Mouse (Mus musculus): Measurements from ENCODE around the gene Abcd3.

Abcd3 gene

GRCm38 (mm10) chr3:121737453-121737852 is 77.6 kb downstream of the Abcd3 start:
- no peak for DNase-seq

- peak; percentile 80 for DNase-seq
Observed at GRCm38 (mm10) chr3:121736025-121736744, 78.9 kb downstream of the Abcd3 start.

DNA sequence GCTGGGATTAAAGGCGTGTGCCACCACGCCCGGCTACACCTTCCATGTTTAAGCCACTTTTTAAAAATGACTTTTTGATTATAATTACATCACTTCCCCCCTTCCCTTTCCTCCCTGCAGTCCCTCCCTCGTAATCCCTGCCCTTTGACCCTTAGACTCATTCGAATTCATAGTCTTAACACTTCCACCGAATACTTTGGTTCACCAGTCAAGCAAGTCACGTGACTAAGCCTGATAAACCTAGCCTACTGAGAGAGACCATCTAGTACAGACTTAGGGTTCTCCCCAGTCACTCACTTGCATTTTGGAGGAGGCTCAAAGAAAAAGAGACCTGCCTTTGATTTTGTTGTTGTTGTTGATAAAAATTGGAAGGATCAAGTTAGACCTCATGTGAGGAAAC is 79.6 kb downstream of the Abcd3 start:
- no peak for DNase-seq

GRCm38 (mm10) chr3:121729678-121730077 is 85.4 kb downstream of the Abcd3 start:
- DNase-seq = no peak

DNA sequence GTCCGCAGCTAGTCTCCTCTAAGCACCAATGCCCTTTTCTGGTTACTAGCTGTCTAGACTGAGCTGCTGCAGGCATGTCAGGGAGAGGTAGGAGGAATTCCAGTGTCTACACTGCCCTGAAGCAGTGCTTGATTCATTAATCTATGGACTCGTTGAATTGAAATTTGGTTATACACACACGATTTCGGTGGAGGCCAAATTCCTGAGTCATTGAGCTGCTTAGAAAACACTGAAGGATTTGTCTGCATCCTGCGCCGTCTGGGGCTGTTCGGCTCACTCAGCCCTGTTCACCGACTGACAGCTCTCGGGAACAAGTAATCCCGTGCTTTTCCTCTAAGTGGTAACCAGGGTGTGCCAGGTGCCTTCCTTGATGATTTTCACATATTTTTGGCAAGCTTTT is 89.5 kb downstream of the Abcd3 start:
- DNase-seq = no peak

DNA sequence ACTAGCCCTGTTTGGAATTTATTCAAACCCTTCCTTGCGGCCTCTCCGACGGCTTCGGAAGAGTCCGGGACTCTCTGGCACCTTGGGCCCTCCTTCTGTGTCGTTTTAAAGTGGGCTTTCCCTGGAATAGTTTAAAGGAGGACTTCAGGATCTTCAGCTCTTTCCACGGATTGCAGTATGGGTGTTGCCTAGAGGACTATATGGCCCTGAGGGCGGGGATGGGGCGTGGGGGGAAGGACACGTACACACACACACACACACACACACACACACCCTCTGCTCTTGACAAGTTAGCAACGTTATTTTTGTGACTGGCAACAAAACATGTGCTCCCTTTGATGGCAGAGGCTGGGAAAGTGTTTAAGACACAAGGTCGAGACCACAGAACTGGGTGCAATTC is 90.5 kb downstream of the Abcd3 start:
- DNase-seq = no peak

DNA sequence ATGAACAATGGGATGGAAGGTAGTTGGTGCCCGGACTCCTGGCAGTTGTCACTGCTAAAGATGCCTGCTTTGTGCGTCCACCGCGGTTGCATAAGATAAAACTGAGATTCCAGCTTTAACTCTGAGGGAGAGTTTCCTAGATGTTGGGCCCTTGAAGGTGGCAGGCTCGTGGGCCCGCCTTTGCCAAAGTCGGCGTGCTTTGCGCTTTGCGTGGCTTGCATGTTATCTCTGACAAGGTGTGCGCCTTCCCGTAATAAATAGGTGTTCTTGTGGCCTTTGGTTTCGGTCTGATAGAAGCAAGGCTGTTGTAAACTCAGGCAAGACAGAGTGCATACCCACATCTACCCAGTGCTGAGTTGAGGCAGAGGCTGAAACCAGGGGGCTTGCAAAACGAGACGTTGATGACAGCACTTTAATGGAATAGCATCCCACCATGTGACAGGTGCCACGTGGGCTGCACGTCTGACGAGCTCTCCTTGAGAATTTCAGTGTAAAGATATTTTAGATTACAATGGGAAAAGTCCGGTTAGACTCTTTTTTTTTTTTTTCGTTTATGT is 91.1 kb downstream of the Abcd3 start:
- peak; percentile 42 for DNase-seq

DNA sequence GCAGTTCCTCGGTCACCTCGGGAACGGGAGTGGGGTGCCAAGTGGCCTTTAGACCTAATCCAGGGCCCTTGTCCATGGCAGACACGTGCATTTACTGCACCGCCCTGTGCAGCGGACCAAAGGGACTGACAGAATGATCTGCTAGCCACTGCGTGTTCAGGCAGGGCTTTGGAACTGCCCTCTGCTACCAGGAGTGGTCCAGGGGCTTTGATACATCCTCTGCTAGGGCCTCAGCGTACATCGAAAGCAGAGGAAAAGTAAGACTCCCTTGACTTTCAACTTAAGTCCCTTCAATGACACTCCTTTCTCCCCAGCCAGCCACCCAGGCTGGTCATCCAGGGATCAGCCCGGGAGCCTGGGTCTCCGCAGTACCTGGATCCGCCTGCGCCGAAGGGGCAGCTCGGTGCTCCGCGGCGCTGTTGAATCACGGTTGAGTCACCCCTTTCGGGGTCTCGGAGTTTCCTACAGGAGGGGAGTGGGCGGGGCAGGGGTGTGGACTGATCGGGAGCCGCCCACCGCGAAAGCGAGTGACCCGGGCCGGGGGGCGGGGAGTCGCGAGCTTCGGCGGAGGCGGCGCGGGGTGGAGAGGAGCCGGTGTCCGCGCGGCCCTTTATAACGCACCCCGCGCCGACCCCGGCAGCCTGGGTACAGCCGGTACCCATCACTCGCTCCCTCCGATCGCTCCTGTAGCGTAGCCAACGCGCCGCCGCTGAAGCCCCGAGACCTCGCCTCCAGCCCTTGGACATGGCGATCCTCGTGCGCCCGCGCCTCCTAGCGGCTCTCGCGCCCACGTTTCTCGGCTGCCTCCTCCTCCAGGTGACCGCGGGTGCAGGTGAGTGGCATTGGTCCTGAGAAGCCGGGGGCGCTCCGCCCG is 91.9 kb downstream of the Abcd3 start, which contains the start of gene F3:
F3 (plus strand) TSS at position 567 of the 874 bp plus-strand sequence.
- DNase-seq = peak; percentile 73

DNA sequence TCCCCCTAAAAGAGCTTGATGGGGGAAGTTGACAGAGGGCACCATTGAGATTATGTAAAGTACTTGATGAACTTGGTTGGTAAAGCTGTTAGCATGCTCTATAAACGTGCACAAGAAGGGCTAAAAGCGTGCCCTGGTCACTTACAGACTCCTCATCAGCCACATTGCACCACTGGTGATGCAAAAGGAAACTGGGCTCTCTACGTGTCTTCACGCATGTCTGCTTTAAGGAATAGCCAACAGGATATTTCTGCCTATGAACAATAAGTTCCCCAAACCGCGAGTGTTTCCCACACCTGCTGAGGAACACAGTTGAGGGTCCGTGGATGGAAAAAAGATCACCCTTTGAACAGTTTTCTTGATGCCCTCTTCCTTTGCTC is 93.4 kb downstream of the Abcd3 start:
- no peak for DNase-seq

GRCm38 (mm10) chr3:121720801-121721690 is 94.1 kb downstream of the Abcd3 start:
- DNase-seq = no peak

GRCm38 (mm10) chr3:121719701-121720100 is 95.4 kb downstream of the Abcd3 start:
- no peak for DNase-seq

GRCm38 (mm10) chr3:121718679-121719078 is 96.4 kb downstream of the Abcd3 start:
- DNase-seq = no peak

GRCm38 (mm10) chr3:121716480-121716879 is 98.6 kb downstream of the Abcd3 start:
- no peak for DNase-seq

DNA sequence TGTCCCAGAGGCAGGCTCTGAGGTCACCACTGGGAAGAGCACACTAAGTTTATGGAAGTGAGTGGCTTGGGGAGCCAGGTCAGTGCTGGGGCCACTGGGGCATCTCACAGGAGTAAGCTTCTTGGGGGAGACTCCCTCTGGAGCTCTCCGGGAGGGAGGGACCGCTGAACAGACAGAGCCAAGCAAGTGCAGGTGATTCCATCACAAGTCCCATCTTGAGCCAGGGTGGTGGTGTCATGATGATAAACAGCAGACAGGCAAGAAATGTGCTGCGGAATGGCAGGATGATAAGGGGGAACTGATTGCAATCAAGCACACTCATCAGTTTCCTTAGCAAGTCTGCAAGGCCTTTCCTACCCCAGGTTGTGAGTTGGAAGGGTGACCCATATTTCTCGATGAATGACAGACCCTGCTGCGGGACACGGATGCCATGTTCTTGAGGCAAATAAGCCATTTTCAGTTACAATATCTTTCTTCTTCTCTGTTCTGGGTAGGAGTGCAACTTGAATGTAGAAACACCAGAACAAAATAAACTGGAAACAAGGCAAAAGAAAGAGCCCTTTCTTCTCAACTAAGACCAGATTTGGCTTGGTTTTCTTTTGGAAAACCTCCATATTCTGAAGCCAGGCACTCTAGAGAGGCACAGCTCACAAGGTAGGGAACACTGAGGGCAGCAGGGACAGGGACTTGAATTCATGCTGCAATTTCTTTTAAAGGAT is 99.2 kb downstream of the Abcd3 start:
- DNase-seq = no peak

GRCm38 (mm10) chr3:121715336-121715735 is 99.8 kb downstream of the Abcd3 start:
- DNase-seq = no peak

GRCm38 (mm10) chr3:121714461-121714860 is 100.6 kb downstream of the Abcd3 start:
- DNase-seq = no peak

GRCm38 (mm10) chr3:121713816-121714215 is 101.3 kb downstream of the Abcd3 start:
- DNase-seq = no peak

DNA sequence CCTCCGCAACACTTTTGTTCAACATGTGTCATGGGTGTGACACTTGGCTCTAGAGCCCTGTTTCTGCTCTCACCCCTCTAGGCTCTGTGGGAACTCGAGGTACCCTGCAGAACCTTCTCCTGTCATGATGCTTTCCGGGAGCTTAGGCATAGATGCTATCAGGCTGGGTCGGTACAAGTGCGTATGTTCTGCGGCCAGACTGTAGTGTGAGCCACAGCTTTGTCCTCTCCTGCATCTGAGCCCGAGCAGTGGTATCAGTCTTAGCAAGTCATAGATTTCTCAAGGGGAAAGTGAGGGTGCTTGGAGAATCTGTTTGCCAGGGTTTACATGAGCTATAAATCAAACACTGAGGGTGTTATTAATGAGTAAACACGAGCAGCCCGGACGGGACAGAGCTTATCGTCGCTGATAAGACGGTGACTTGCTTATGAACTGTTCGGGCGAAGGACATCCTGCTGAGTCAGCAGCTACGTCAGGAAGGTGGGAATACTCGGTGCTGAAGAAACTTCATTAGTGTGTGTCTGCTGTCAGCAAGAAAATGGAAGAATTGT is 101.9 kb downstream of the Abcd3 start:
- no peak for DNase-seq

DNA sequence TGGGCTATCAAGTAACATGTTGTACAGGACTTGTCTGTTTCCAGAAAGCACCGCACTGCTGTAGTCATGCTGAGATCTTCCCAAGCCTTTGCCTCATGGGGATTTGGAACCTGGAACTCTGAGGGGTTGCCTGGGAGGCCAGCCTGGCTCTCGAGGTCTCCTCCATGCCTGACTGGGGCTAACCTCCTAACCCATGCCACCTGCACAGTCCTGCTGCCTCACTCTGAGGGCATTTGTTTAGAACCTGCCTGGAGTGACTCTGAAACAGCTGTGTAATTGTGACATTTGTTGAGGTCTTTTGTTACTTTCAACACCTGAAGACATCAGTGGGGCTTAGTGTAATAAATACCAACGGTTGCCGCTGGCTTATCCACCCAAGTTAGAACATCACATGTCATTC is 102.9 kb downstream of the Abcd3 start:
- DNase-seq = no peak

DNA sequence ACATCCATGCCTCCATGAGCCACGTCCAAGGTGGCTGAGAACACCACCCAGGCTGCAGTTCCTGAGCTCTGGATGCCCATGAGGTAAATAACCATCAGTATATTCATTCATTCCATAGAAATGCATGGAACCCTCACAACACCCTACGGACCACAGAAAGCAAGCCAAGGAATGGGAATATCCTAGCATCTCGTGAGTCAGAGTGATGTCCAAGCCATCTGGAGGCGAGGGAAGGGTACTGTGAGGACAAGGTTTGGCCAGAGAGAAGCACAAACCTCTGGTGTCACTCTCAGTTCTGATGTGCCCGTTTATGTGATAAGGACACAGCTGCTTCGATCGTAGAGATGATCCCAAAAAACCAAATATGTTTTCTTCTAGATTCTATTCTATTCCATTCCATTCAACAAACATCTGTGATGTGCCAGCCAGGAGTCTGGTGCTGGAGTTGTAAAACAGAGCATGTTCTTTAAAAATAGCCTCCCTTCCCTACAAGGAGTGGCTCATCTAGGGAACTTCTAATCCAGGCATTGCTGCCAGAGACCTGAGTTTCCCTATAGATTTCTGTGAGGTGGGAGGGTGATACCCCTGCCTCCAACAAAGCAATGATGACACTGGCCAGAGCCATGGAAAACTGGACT is 104.1 kb downstream of the Abcd3 start:
- no peak for DNase-seq

All from right cerebral cortex, postnatal 25 days (tissue).